Mouse (Mus musculus): ENCODE data around the gene Slc1a4.

Slc1a4 gene

GRCm38 (mm10) chr11:20332561-20333514 lies at the start of gene Slc1a4:
TSS of gene Slc1a4 (minus strand) at chr11:20332713.
- DNase-seq: peak; percentile 95

GRCm38 (mm10) chr11:20380106-20380505 lies 47.6 kb upstream of the Slc1a4 start:
- DNase-seq: no peak

GRCm38 (mm10) chr11:20376642-20377041 lies 44.1 kb upstream of the Slc1a4 start:
- no peak for DNase-seq

GRCm38 (mm10) chr11:20372616-20373211 lies 40.2 kb upstream of the Slc1a4 start:
- peak; percentile 18 for DNase-seq

- DNase-seq: no peak
Measured at GRCm38 (mm10) chr11:20370486-20370885, 38.0 kb upstream of the Slc1a4 start.

GRCm38 (mm10) chr11:20366456-20366855 lies 33.9 kb upstream of the Slc1a4 start:
- no peak for DNase-seq

- no peak for DNase-seq
Measured at GRCm38 (mm10) chr11:20361354-20361753, 28.8 kb upstream of the Slc1a4 start.

GRCm38 (mm10) chr11:20357684-20358447 lies 25.4 kb upstream of the Slc1a4 start:
- no peak for DNase-seq

GRCm38 (mm10) chr11:20348466-20348865 lies 16.0 kb upstream of the Slc1a4 start:
- DNase-seq: no peak

- DNase-seq: no peak
Measured at GRCm38 (mm10) chr11:20347548-20347947, 15.0 kb upstream of the Slc1a4 start.

- no peak for DNase-seq
Measured at GRCm38 (mm10) chr11:20346369-20346768, 13.9 kb upstream of the Slc1a4 start.

- DNase-seq: no peak
Measured at GRCm38 (mm10) chr11:20343952-20344351, 11.4 kb upstream of the Slc1a4 start.

GRCm38 (mm10) chr11:20341598-20341997 lies 9.1 kb upstream of the Slc1a4 start:
- DNase-seq: no peak

- no peak for DNase-seq
Measured at GRCm38 (mm10) chr11:20338703-20339102, 6.2 kb upstream of the Slc1a4 start.

GRCm38 (mm10) chr11:20334301-20334700 lies 1.8 kb upstream of the Slc1a4 start:
- DNase-seq: no peak

GRCm38 (mm10) chr11:20331690-20332537 lies 599 bp downstream of the Slc1a4 start:
- DNase-seq: peak; percentile 66

- DNase-seq: no peak
Measured at GRCm38 (mm10) chr11:20331027-20331689, 1.4 kb downstream of the Slc1a4 start.

- DNase-seq: no peak
Measured at GRCm38 (mm10) chr11:20329711-20330110, 2.8 kb downstream of the Slc1a4 start.

GRCm38 (mm10) chr11:20328771-20329170 lies 3.7 kb downstream of the Slc1a4 start:
- DNase-seq: no peak

- no peak for DNase-seq
Measured at GRCm38 (mm10) chr11:20326328-20326995, 6.1 kb downstream of the Slc1a4 start.

GRCm38 (mm10) chr11:20325073-20325694 lies 7.3 kb downstream of the Slc1a4 start:
- no peak for DNase-seq
